Mouse (Mus musculus): ENCODE results near the gene Med14. TPM values are rescaled to one million over a fixed set of nuclear protein-coding genes. Genes with fewer than 3 reads are reported as not detected.

Med14 gene
- 23.6 and 31.8 TPM in 2 replicates for total RNA-seq (2014; rRNA removed)
- polyA plus RNA-seq (2015; fragmentation: Nextera tagmentation; extraction: Ambion mirVana), result 7.2 and 9.2 TPM in 2 replicates

GRCm38 (mm10) chrX:12761626-12762333 is at the start of gene Med14:
Gene Med14, minus strand, starts transcription at chrX:12762073.
- peak within 1 kb of the TSS; percentile 68 for H3K9ac ChIP-seq
- WGBS, result 28% methylated on average over 59 of the region's 79 CpGs

GRCm38 (mm10) chrX:12800559-12800958 is 38.7 kb upstream of the Med14 start:
- H3K36me3 ChIP-seq (ENCODE audit: insufficient read depth), result no peaks in the 10 kb centered on the region
- H3K27me3 ChIP-seq (ENCODE audit: insufficient read depth, low read length), result no peaks in the 10 kb centered on the region
- no peak overlapping the region for H3K9ac ChIP-seq
- DNase-seq (no peak), ATAC-seq (no peak)
- no peaks in the 10 kb centered on the region for H3K4me1 ChIP-seq (ENCODE audit: insufficient read depth)
- no peaks in the 10 kb centered on the region for H3K9me3 ChIP-seq (ENCODE audit: low read length)
- 71% methylated on average over 4 of the region's 4 CpGs for WGBS
- no peak for TF ChIP-seq CTCF (IDR thresholded peaks at IDR 0.05; ENCODE audit: low read depth)
- no peak overlapping the region for H3K4me3 ChIP-seq (ENCODE audit: low read depth, low read length)
- H3K4me2 ChIP-seq (ENCODE audit: low read depth), result no peak overlapping the region
- no peak overlapping the region for H3K27ac ChIP-seq (ENCODE audit: low read depth, low read length)

More at GRCm38 (mm10) chrX:12761626-12762333, at the start of gene Med14:
- ATAC-seq (peak; percentile 93), DNase-seq (peak; percentile 92)
- no peaks in the 10 kb centered on the region for H3K4me1 ChIP-seq (ENCODE audit: insufficient read depth)
- no peaks in the 10 kb centered on the region for H3K27me3 ChIP-seq (ENCODE audit: insufficient read depth, low read length)
- peak; percentile 39 for TF ChIP-seq CTCF (IDR thresholded peaks at IDR 0.05; ENCODE audit: low read depth)
- peak within 1 kb of the TSS; percentile 51 for H3K4me2 ChIP-seq (ENCODE audit: low read depth)
- no peaks in the 10 kb centered on the region for H3K9me3 ChIP-seq (ENCODE audit: low read length)
- H3K27ac ChIP-seq (ENCODE audit: low read depth, low read length), result peak within 1 kb of the TSS; percentile 94
- peak within 1 kb of the TSS; percentile 58 for H3K4me3 ChIP-seq (ENCODE audit: low read depth, low read length)
- no peaks in the 10 kb centered on the region for H3K36me3 ChIP-seq (ENCODE audit: insufficient read depth)

GRCm38 (mm10) chrX:12794842-12795241 is 33.0 kb upstream of the Med14 start:
- H3K27ac ChIP-seq (ENCODE audit: low read depth, low read length), result no peak overlapping the region
- TF ChIP-seq CTCF (IDR thresholded peaks at IDR 0.05; ENCODE audit: low read depth), result peak; percentile 44
- H3K36me3 ChIP-seq (ENCODE audit: insufficient read depth), result no peaks in the 10 kb centered on the region
- H3K9me3 ChIP-seq (ENCODE audit: low read length), result no peaks in the 10 kb centered on the region
- no peak overlapping the region for H3K9ac ChIP-seq
- no peak overlapping the region for H3K4me3 ChIP-seq (ENCODE audit: low read depth, low read length)
- DNase-seq (peak; percentile 17), ATAC-seq (no peak)
- H3K27me3 ChIP-seq (ENCODE audit: insufficient read depth, low read length), result no peaks in the 10 kb centered on the region
- WGBS, result 61% methylated on average over 2 of the region's 2 CpGs
- H3K4me2 ChIP-seq (ENCODE audit: low read depth), result no peak overlapping the region
- H3K4me1 ChIP-seq (ENCODE audit: insufficient read depth), result no peaks in the 10 kb centered on the region

- peak overlapping the region; percentile 83 for H3K27ac ChIP-seq (ENCODE audit: low read depth, low read length)
- H3K36me3 ChIP-seq (ENCODE audit: insufficient read depth), result no peaks in the 10 kb centered on the region
- no peaks in the 10 kb centered on the region for H3K4me1 ChIP-seq (ENCODE audit: insufficient read depth)
- DNase-seq (peak; percentile 65), ATAC-seq (peak; percentile 93)
- H3K4me3 ChIP-seq (ENCODE audit: low read depth, low read length), result no peak overlapping the region
- no peak overlapping the region for H3K4me2 ChIP-seq (ENCODE audit: low read depth)
- 52% methylated on average over 4 of the region's 4 CpGs for WGBS
- no peak for TF ChIP-seq CTCF (IDR thresholded peaks at IDR 0.05; ENCODE audit: low read depth)
- H3K9ac ChIP-seq, result no peak overlapping the region
- H3K27me3 ChIP-seq (ENCODE audit: insufficient read depth, low read length), result no peaks in the 10 kb centered on the region
- H3K9me3 ChIP-seq (ENCODE audit: low read length), result no peaks in the 10 kb centered on the region
These were observed 29.9 kb upstream of the Med14 start for GRCm38 (mm10) chrX:12791674-12792340.

- Histone ChIP-seq H3K4me2 (ENCODE audit: low read depth) (no peak overlapping the region), H3K9ac (no peak overlapping the region), H3K27me3 (ENCODE audit: insufficient read depth, low read length) (no peaks in the 10 kb centered on the region), H3K36me3 (ENCODE audit: insufficient read depth) (no peaks in the 10 kb centered on the region), H3K4me3 (ENCODE audit: low read depth, low read length) (no peak overlapping the region), H3K27ac (ENCODE audit: low read depth, low read length) (no peak overlapping the region), H3K9me3 (ENCODE audit: low read length) (no peaks in the 10 kb centered on the region), H3K4me1 (ENCODE audit: insufficient read depth) (no peaks in the 10 kb centered on the region)
- 83% methylated on average over 3 of the region's 3 CpGs for WGBS
- no peak for TF ChIP-seq CTCF (IDR thresholded peaks at IDR 0.05; ENCODE audit: low read depth)
- no peak for ATAC-seq
- no peak for DNase-seq
These were observed 11.4 kb upstream of the Med14 start for GRCm38 (mm10) chrX:12773236-12773635.

GRCm38 (mm10) chrX:12771561-12771960 is 9.7 kb upstream of the Med14 start:
- ATAC-seq, result no peak
- Histone ChIP-seq H3K9ac (no peak overlapping the region), H3K4me2 (ENCODE audit: low read depth) (no peak overlapping the region), H3K4me3 (ENCODE audit: low read depth, low read length) (no peak overlapping the region), H3K4me1 (ENCODE audit: insufficient read depth) (no peaks in the 10 kb centered on the region), H3K36me3 (ENCODE audit: insufficient read depth) (no peaks in the 10 kb centered on the region), H3K27ac (ENCODE audit: low read depth, low read length) (no peak overlapping the region), H3K27me3 (ENCODE audit: insufficient read depth, low read length) (no peaks in the 10 kb centered on the region), H3K9me3 (ENCODE audit: low read length) (no peaks in the 10 kb centered on the region)
- no peak for TF ChIP-seq CTCF (IDR thresholded peaks at IDR 0.05; ENCODE audit: low read depth)
- no peak for DNase-seq
- 60% methylated on average over 2 of the region's 2 CpGs for WGBS

GRCm38 (mm10) chrX:12768571-12768970 is 6.7 kb upstream of the Med14 start:
- no peak for TF ChIP-seq CTCF (IDR thresholded peaks at IDR 0.05; ENCODE audit: low read depth)
- no peaks in the 10 kb centered on the region for H3K36me3 ChIP-seq (ENCODE audit: insufficient read depth)
- 51% methylated on average over 3 of the region's 3 CpGs for WGBS

More at GRCm38 (mm10) chrX:12768571-12768970, 6.7 kb upstream of the Med14 start:
- Histone ChIP-seq H3K9me3 (ENCODE audit: low read length) (no peaks in the 10 kb centered on the region), H3K4me2 (ENCODE audit: low read depth) (no peak overlapping the region), H3K9ac (no peak overlapping the region), H3K4me1 (ENCODE audit: insufficient read depth) (no peaks in the 10 kb centered on the region), H3K27me3 (ENCODE audit: insufficient read depth, low read length) (no peaks in the 10 kb centered on the region), H3K27ac (ENCODE audit: low read depth, low read length) (no peak overlapping the region), H3K4me3 (ENCODE audit: low read depth, low read length) (no peak overlapping the region)
- DNase-seq, result no peak
- no peak for ATAC-seq
